Mouse (Mus musculus) ovary, postnatal 36 days (tissue): ENCODE measurements at regions not wholly inside any gene's neighbourhood (a gene's known extent, or its start where the extent isn't known, plus 50 kb on each side); places are given as distances from the start of the nearest gene placed in this dataset.
"Not testable (repeated sequence)": the region's sequence is repeated elsewhere in the genome, so short reads cannot be mapped to it uniquely, and the experiment has no call there.

Source experiments
- DNase-seq: peaks from one replicate; pipeline ENCODE4 v3.0.0; 2022; ENCODE audit warnings: low spot score, mixed read lengths

DNA sequence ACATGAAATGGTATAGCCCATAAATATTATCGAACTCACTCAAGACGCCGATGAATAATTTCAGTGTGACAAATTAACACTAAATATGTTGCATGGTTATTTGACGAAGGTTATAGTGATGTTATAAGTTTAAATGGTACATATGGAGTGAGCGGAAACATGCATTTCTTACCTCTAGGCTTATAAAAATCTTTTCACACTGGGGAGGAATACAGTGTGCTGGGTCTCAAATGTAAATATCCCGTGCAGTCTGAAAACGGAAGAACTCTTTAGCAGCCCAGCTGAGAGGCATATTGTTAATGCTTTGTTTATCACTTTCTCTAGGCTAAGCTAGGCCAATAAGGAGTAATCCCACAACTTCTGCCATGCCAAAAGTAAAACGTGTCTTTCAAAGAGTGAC lies 518.6 kb upstream of the Sall1 start:
- no peak for DNase-seq

DNA sequence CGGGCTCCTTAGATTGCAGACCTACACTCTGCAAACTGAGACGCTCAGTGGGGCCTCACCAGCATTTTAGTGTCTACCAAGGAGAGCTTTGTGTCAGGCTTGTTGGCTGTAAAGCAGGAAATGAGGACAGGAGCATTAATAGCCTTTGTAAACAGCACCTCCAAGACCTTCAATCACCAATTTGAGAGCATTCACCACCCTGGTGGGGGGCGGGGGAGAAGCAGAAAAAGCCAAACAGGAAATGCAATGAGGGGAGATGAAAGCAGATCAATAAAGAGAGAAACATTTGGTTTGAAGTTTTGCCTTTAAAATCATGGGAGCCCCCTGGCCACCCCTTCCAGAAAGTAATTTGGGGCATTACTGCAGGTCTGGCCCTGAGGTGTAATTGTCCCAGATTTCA lies 497.3 kb upstream of the Sall1 start:
- no peak for DNase-seq

DNA sequence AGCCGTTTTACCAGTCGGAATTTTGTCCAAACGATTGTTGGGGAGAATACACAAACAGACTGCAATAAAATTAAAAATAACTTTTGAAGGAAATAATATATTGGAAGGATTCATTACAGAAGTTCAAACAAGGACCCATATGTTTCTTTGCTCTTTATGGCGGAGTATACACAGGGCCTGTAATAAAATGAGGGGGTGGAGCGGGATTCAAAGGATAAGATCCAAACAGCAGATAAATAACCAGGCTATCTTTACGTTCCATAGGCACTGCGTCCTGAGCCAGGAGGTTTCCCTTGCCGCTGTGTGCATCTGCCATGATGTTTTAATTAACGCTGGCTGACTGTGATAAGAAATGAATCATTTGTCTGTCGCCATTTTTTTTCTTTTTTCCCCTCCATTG lies 490.6 kb upstream of the Sall1 start:
- DNase-seq: no peak

DNA sequence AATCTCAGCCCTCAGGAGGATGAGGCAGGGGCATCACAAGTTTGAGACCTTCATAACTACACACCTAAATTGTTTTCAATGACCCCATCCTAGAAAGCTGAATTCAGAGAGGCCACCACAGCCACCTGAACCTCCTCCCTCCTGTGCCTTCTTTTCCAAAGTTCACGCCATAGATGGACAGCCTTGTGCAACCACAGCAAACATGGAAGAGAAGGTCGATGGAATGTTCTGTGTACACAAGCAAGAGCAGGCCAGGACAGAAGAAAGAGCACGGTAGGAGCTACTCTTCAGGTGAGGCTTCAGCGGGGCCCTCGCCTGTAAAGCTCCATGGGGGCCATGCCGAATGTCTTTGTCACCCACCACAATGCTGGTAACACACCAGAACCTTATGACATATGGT lies 481.1 kb upstream of the Sall1 start:
- no peak for DNase-seq

DNA sequence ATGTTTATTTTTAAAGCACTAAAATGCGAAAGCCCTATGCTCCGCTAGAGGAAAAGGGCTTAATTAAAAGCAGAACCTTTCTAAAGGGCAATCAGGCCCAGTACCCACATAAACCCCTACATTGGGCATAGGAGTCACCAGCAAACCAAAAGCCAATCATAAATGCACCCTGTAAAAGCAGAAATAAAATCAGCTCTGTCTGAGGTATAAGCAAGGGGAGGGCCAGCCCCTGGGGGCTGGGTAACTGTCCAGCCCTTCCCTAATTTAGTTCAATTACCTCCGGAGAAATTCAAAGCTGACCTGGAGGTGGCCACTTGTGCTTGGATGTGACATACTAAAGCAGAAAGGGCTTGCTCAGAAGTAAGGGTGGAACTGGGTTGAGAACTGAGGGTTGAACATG lies 479.4 kb upstream of the Sall1 start:
- DNase-seq: no peak

DNA sequence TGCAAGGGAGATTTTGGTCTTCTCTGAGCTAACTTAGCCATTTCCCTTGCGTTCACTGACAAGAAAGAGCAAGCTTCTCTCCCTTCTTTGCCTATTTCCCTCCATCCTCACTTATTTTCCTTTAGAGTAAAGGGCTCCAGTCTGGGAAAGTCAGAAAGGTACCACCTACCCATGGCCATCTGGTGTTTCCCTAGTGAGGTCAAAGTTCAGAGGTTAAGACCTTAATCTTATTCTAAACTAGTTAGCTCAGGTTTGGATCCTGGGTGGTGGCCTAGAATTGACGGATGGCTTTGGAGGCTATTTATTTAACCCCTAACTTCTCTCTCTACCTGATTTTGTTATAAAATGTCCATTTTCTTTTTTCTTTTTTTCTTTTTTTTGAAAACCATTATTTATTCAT lies 472.6 kb upstream of the Sall1 start:
- no peak for DNase-seq

DNA sequence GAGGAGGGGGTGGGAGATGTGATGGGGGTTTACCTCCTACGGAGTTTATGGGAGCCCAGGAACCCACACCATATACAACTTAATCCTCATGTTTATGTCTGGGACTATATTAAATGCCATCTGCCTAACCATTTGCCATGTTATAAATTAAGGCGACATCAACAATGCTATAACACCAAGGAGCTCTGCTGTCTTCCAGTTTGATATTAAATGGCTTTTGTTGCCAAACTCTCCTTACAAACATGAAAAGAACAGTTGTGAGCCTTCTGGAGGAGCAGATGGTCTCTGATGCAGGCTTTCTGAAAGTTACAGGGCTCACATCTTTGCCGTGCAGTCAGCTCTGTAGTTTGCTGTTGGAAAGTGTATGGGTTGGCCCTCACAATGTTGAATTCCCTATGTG lies 470.3 kb upstream of the Sall1 start:
- DNase-seq: no peak

DNA sequence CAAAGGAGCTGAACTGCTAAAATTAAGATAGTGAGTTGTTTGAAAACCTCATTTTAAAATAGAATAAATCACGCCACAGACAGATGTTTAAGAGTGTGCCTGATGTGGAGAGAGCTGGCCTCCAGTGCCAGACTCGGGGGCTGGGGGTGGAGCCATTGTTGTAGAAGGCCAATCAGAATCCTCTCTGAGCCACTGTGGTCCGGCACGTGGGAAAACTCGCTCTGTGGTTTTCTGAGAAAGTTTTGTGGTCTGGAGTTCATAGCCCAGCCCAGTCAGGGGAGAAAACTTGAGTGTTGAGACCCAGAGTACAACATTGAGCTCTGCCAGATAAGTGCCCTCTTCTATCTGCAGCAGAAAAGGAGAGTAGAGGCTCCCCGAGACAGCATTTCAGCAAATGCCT lies 463.7 kb upstream of the Sall1 start:
- DNase-seq: no peak

DNA sequence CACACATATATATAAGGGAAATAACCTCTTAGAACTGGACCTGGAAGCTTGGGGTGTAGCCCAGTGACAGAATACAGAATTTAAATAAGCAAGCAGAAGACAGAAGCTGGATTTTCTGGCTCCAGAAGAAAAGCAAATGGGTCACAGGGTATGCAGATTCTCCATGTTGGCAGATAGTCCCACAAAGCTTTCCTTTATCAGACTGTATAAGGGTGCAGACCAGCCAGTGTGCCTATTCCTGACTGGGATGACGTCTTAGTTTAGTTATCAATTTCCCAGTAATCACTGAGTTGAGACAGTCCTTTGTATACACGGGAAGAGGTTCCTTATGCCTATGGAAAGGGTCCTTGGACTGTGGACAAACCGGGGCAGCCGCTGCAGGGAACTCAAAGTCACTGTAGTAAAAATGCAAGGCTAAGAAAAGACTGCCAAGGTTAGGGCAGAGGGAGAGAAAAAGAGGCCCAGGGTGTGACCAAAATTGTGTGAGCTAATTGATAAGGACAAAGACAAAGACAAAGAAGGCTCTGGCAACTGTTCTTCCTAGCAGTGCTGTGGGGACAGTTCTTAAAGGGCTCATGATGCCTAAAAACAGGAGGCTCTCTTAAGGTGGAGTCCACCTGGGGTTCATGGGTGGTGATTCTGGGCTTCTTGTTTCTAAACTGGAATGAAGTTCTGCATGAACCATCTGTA lies 459.7 kb upstream of the Sall1 start:
- no peak for DNase-seq

DNA sequence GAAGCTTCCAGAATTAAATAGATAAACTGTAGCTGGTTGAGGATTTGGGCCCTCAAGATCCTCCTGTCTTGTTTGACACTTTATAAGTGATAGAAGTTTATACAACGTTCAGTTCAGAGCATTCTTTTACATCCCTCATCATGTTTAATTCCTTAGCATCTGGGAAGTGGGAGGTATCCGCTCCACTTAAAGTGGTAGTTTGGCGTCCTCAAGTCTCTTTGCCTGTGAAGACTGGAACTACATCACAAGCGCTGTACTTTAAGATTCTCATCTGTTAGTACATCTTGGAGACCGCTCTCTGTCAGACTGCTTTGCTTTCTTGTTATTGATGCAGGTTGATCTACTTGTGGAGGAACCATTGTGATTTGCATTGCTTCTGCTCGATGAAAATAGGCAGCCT lies 459.1 kb upstream of the Sall1 start:
- DNase-seq: no peak

DNA sequence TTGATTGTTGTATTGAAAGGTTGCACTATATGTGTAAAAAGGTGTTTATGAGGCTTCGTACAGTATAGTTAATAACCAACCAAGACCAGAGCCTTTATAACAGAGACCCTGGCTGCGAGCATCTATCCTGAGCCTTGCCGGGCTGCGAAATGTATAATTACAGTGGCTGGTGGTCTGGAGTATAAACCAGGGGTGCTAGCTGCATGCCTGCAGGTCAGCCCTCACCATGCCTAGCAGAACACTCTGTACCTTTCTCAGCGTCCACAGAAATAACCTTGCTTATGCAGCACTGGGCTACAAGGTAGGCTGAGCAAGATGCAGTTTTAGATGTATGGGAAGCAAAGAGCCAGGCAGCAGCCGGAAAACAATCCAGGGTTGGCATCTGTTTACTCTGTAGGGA lies 457.8 kb upstream of the Sall1 start:
- no peak for DNase-seq

DNA sequence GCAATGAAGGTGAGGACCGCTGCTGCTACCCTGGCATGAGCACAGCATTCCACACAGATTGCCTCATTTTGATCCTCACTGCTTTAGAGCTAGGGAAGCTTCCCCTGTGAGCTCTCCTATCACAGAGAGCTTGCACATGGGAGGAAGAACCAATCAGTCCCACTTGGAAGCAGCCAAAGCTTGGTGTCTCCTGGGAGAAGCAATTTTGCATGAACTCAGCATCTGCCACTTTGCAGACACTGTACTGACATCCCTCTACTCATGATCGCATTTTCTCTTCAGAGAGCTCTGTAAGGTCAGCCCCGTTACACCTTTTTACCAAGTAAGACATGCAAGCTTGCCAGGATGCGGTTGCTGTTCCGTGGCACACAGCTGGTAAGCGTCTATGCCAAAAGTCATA lies 455.9 kb upstream of the Sall1 start:
- DNase-seq: no peak

DNA sequence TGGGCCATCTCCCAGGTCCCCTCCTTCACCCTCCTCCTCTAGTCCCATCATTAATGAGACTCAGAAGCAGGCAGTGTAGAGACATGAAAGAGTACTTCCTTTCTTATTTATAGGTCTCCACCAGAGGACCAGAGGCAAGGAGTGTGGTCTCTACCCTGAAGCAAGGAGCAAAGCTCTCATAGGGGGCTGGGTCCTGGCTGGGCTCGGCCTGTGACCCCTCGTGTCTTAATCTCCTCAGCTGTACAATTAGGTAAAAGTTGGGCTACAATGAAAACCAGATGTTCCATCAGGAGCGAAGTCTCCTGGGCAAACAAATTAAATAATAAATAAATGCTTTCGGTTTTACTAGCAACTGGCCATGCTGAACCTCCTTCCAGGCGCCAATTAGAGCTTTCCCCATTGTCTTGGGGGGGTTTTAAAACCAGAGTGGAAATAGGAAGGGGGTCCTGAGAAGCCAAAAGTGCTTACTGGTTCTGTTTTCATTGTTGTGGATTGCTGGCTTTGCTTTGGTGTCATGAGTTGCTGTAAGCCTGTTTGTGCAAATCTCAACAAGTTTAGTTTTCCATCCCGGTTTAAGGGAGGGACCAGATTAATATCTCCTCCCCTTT lies 454.2 kb upstream of the Sall1 start:
- no peak for DNase-seq

DNA sequence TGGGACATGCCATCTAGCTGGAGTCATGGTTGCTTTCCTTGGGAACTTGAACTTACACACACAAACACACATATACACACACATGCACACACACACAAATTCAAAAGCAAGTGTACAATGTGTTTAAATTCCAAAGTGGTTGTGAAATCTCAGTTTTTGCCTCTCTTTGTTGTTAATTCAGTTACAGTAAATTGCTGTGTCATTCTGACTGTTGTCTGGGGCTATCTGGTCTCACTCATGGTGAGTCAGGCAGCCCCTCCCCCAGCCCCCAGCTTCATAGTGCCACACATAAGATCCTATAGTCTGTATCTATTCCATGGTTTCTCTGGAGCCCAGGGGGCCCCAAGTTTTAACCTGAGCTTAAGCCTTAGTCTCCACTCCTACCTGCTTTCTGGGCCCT lies 448.4 kb upstream of the Sall1 start:
- DNase-seq: no peak

DNA sequence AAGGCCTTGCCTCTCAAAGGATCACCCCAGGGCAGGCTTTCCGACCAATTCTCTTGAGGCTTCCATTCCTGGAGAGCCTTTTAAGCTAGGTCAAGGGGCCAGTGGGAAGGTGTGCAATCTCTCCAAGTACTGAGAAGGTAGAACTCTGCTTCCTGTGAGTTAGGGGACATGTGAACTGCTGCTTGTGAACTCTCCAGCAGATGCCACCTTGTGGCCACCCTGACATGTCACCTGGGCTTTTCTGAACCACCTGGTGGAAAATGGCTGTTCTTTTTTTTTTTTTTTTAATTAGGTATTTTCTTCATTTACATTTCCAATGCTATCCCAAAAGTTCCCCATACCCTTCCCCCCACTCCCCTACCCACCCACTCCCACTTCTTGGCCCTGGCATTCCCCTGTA lies 438.5 kb upstream of the Sall1 start:
- DNase-seq: not testable (repeated sequence)

DNA sequence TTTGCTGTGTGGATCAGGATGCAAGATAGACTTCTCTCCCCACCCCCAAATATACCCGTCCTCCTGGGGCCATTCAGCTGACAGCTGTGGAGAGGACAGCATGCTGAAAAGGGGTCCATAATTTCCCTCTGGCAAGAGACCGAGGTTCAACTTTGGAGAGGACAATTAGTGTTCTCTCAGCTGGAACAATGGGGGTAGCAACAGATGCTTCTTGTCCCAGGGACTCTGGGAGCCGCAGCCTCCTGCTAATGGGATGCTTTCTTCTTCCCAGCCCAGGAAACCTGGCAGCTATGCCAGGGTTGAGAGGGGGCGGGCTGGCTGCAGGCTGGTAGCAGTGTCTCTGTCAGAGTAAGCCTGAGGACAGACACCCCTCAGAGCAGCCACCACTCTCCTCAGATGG lies 433.0 kb upstream of the Sall1 start:
- DNase-seq: no peak

DNA sequence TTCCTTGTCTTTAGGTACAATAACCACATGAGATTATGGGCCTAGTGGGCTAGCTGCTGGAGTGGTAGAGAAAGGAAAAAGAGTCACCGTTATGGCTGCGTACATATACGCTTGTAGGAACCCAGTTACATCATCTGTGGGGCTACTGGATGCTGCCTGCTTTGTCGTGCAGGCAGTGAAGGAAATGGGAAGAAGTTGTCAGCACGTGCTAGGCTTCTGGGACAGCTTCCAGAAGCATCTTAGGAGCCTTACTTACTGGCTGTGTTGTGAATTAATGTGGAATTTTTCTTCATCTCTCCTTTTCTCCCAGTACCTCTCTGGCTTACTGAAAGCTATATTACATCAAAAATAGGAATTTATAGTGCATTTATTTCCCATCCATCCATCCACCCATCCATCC lies 427.2 kb upstream of the Sall1 start:
- DNase-seq: no peak

DNA sequence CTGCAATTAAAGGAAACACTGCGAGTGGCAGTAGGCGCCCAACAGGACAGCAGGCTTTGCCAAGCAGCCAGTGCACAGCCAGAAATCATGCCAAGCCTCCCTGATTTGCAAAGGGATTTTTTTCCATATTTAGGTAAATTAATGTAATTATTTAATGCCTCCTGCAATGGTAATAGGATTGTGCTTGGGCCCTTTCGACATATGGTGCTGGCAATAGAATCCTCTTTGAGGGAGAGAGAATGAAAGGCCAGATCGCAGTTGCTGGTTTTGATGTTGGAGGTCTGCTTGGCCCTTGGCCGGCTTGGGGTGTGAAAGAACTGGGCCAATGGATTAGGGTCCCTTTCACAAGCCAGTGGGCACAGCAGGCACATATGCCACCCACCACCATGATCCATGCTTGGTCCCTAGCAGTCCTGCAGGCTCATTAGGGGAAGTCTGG lies 424.8 kb upstream of the Sall1 start:
- DNase-seq: no peak

DNA sequence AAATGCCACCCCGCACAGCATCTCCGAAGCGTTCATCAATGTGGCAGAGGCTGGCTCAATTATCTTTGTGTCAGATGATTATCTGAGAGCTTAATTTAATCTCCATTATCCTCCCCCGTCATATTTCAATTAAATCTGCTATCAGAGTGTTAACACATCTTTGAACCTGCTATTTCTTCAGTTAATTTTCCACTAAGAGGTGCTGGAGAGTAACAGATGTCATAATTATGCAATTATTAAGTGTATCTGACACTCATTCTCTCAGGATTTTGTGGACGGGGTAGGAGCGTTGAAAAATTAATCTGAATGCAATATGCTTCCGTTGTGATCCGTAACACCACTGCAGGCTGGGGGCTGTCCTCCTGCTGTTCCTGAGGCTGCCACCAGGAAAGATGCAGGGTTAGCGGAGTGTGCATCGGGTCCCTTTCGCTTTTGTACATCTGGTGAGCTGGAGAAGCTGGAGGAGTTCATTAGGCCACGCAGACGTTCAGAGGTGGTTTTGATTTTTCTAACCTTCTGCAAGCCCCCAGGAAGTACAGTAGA lies 421.3 kb upstream of the Sall1 start:
- no peak for DNase-seq

DNA sequence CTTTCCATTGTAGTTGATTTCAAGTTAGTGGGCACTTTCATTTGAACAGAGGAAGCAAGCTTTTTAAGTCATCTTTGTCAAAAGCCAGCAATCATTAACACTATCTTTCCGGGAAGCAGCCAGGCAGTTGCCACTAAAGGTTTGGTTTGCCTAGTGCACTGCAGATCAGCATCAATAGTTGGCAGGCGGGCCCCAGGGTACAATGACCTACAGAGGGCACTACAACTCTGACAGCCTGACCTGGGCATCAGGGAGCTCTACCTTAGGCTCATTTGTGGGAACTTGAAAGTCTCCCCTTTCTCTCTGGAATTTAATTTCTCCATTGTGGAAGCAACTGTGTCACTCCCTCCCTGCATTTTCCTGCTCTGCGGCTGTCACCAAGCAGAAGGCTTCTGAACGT lies 412.6 kb upstream of the Sall1 start:
- DNase-seq: no peak

DNA sequence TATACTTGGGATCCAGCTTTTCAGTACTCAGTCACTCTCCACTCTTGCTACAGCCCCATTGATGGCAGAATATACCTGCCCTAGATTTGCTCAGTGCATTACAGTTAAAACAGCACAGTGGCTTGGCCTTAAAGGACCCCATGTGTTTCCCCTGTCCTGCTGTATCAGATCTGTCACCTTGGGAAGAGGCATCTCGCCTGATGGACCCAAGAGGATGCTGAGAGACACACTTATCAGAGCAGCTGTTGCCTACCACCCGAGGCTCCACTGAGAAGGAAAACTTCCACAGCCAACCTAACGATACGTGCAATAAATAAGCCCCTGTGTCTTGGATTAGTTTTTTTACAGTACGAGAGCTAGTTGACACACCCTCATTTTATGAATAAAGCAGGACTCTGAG lies 411.8 kb upstream of the Sall1 start:
- DNase-seq: no peak

DNA sequence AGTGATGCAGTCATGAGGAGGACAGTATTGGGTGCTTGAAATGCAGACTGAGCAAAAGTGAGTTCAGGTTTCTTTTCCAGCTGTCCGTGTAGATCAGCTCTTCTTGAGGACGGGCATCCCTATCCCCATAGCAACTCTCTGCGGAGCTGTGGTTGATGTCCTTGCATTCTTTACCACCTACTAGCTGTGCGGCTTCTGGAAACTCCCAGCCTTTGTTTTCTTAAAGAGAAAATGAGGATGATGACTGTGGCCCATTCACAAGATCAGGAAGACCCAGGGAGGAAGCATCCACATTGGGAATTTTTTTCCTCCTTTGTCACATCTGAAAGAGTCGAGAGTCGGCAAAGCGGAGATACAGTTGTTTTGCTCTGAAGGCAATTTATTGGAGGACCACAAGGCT lies 410.2 kb upstream of the Sall1 start:
- no peak for DNase-seq

DNA sequence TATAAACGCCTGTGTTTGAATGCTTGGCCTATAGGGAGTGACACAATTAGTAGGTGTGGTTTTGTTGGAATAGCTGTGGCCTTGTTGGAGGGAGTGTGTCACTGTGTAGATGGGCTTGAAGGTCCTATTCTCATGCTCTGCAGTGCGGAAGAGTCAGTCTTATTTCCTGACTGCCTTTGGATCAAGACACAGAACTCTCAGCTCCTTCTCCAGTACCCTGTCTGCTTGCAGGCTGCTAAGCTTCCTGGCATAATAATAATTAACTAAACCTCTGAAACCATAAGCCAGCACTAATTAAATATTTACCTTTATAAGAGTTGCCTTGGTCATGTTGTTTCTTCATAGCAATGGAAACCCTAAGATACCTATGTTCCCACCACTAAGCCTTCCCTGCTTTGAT lies 409.8 kb upstream of the Sall1 start:
- DNase-seq: no peak

DNA sequence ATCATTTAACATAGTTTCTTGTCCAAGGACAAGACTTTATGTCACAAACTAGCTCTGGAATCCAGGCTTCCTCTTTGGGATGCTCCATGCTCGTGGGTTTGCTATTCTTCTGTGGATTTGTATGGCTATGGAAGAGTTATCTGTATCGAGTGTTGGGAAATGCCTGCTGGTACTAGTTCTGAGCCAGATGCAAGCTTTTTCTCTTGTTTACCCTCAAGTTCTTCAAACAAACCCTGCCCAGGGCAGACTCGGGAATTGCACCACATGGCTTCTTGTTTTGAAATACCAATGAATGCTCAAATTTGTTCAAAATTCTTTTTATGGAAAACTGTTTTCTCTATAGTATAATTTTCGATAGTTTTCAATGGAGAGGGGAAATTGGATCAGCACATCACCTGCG lies 400.5 kb upstream of the Sall1 start:
- DNase-seq: no peak
